Mouse (Mus musculus): ENCODE data around the gene Napa. TPM values are rescaled to one million over a fixed set of nuclear protein-coding genes. Genes with fewer than 3 reads are reported as not detected.

Napa gene
- 100 to 1,000 TPM; 264 to 272 TPM for total RNA-seq (2021)

GRCm38 (mm10) chr7:16098021-16099017, at the start of gene Napa:
Gene Napa, plus strand, starts transcription at chr7:16098458.
- DNase-seq (ENCODE audit: low spot score in 2 of 2) = peak; percentile 100
- intact Hi-C loops (cut with DNase I) = loop anchor here (1.0 to 5.0 kb wide), 2 partner anchors 21 to 174 kb away; partner anchors contain the start of genes Inafm1 and Kptn

- peak in 1 of 2 experiments; percentile 44 for DNase-seq (ENCODE audit: low spot score in 2 of 2)
- intact Hi-C loops (cut with DNase I) = no loop called here
These were observed 49.3 kb upstream of the Napa start for GRCm38 (mm10) chr7:16048675-16049575.

- intact Hi-C loops (cut with DNase I) = no loop called here
These were observed 48.7 kb upstream of the Napa start for GRCm38 (mm10) chr7:16049576-16049915.

GRCm38 (mm10) chr7:16050600-16050999, 47.7 kb upstream of the Napa start:
- DNase-seq (ENCODE audit: low spot score in 2 of 2) = no peak
- intact Hi-C loops (cut with DNase I) = no loop called here

More at GRCm38 (mm10) chr7:16049576-16049915, 48.7 kb upstream of the Napa start:
- no peak for DNase-seq (ENCODE audit: low spot score in 2 of 2)

GRCm38 (mm10) chr7:16051883-16052595, 46.2 kb upstream of the Napa start:
- peak; percentile 77 to 85 for DNase-seq (ENCODE audit: low spot score in 2 of 2)
- intact Hi-C loops (cut with DNase I) = loop anchor here (1.0 kb wide), 1 partner anchor 69 kb away; no protein-coding TSS in a partner anchor

GRCm38 (mm10) chr7:16052684-16053083, 45.6 kb upstream of the Napa start:
- DNase-seq (ENCODE audit: low spot score in 2 of 2) = peak; percentile 90 to 93
- intact Hi-C loops (cut with DNase I) = loop anchor here (1.0 kb wide), 1 partner anchor 69 kb away; no protein-coding TSS in a partner anchor

GRCm38 (mm10) chr7:16053105-16053504, 45.2 kb upstream of the Napa start:
- intact Hi-C loops (cut with DNase I) = no loop called here
- DNase-seq (ENCODE audit: low spot score in 2 of 2) = no peak

GRCm38 (mm10) chr7:16054966-16055365, 43.3 kb upstream of the Napa start:
- intact Hi-C loops (cut with DNase I) = loop anchor here (5.0 kb wide), 1 partner anchor 102 kb away; no protein-coding TSS in a partner anchor
- DNase-seq (ENCODE audit: low spot score in 2 of 2) = no peak

- no peak for DNase-seq (ENCODE audit: low spot score in 2 of 2)
- intact Hi-C loops (cut with DNase I) = loop anchor here (5.0 kb wide), 1 partner anchor 102 kb away; no protein-coding TSS in a partner anchor
These were observed 42.6 kb upstream of the Napa start for GRCm38 (mm10) chr7:16055665-16056064.

GRCm38 (mm10) chr7:16056459-16057135, 41.7 kb upstream of the Napa start:
- intact Hi-C loops (cut with DNase I) = loop anchor here (5.0 kb wide), 1 partner anchor 101 kb away; no protein-coding TSS in a partner anchor
- peak; percentile 41 to 62 for DNase-seq (ENCODE audit: low spot score in 2 of 2)

GRCm38 (mm10) chr7:16057136-16057534, 41.1 kb upstream of the Napa start:
- DNase-seq (ENCODE audit: low spot score in 2 of 2) = no peak
- intact Hi-C loops (cut with DNase I) = loop anchor here (5.0 kb wide), 1 partner anchor 100 kb away; no protein-coding TSS in a partner anchor

- no peak for DNase-seq (ENCODE audit: low spot score in 2 of 2)
- intact Hi-C loops (cut with DNase I) = loop anchor here (10.0 kb wide), 1 partner anchor 203 kb away; no protein-coding TSS in a partner anchor
These were observed 36.8 kb upstream of the Napa start, which contains the start of gene Zfp541 for GRCm38 (mm10) chr7:16061219-16062098. Gene Zfp541, plus strand, starts transcription at chr7:16061814.

GRCm38 (mm10) chr7:16062099-16062420, 36.2 kb upstream of the Napa start:
- DNase-seq (ENCODE audit: low spot score in 2 of 2) = no peak
- intact Hi-C loops (cut with DNase I) = loop anchor here (10.0 kb wide), 1 partner anchor 203 kb away; no protein-coding TSS in a partner anchor

GRCm38 (mm10) chr7:16063490-16063889, 34.8 kb upstream of the Napa start:
- intact Hi-C loops (cut with DNase I) = loop anchor here (10.0 kb wide), 1 partner anchor 201 kb away; no protein-coding TSS in a partner anchor
- DNase-seq (ENCODE audit: low spot score in 2 of 2) = no peak

- intact Hi-C loops (cut with DNase I) = no loop called here
- DNase-seq (ENCODE audit: low spot score in 2 of 2) = no peak
These were observed 27.4 kb upstream of the Napa start for GRCm38 (mm10) chr7:16070846-16071245.

- intact Hi-C loops (cut with DNase I) = no loop called here
- DNase-seq (ENCODE audit: low spot score in 2 of 2) = no peak
These were observed 26.4 kb upstream of the Napa start for GRCm38 (mm10) chr7:16071906-16072305.

GRCm38 (mm10) chr7:16079947-16080346, 18.3 kb upstream of the Napa start:
- intact Hi-C loops (cut with DNase I) = no loop called here
- DNase-seq (ENCODE audit: low spot score in 2 of 2) = no peak
